Mouse (Mus musculus) ovary, postnatal 10 days (tissue): ENCODE results near the gene Zfc3h1.

Experiments
- DNase-seq: peaks from one replicate; pipeline ENCODE4 v3.0.0; 2022; ENCODE audit warnings: low spot score

Zfc3h1 gene

DNA sequence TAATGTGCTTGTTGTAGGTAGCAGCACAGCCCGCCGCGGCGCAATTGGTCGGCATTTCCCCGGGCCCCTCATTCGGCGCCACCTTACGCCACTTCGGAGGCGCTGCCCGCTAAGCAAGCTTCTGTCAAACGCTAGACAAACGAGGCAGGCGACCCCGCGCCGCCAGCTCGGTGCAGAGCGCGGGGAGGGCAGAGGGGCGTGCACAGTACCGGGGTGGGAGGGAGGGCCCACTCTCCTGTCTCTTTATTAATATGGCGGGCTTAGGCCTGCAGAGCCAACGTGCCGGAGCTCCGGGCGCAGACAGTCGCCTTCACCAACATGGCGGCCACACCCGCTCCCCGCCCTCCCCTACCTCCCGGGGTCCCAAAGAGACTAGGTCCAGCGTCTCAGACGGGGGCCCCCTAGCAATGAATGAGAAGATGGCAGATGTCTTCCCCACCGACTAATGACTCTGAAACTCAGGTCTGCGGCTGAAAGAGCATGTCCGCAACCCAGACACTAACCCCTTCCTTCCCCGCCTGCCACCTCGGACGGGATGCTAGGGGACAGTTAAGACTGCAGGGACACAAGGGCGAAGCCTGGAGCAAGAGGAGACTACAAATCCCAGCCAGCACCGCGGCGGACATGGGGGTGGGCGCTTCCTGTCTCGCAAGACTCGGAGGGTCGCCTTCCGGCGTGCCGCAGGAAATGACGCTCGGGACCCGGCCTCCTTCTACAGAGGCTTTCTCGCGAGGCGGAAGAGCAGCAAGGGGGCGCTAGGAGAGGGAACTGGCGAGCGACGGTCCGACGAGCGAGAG, at the start of gene Zfc3h1, which contains the start of gene Thap2:
TSS of gene Zfc3h1 (plus strand) at position 739 of the 797 bp plus-strand sequence.
TSS of gene Thap2 (minus strand) at position 223 of the 797 bp plus-strand sequence.
- peak; percentile 91 for DNase-seq

DNA sequence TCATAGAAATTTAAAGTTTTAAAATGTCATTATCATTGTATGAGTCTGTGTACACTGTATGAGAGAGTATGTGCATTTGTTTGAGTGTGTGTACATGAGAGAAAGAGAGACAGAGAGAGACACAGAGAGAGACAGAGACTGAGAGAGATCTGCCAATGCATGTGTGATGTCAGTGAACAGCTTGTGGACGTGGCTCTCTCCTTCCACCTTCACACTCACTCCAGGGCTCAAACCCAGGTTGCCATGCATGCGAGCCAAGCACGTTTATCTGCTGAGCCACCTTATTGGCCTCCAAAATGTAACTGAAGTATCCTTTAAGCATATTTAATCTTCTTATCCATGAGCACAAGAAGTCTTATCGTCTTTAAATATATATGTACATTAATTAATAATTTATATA, 47.9 kb upstream of the Zfc3h1 start:
- no peak for DNase-seq

DNA sequence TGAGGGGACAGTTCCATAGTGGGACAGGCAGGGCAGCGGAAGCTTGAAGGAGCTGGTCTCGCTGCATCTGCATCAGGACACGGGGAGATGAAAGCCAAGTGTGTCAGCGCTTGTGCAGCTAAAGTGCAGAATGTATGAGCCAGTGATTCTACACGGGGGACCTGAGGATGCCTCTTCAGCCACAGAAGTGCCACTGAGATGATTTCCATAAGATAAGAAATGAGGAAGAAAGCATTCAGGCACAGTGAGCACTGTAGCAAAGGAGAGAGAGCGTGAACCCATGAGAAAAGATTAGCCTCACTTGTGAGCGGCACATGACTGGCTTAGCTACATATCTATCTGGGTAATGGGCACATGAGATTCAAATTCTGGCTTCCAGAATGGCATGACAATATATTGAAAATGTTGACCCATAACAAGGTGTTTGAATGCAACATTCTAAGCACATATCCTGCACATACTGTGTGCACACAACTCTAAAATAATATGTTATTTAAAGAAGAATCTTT, 44.9 kb upstream of the Zfc3h1 start:
- DNase-seq: no peak

DNA sequence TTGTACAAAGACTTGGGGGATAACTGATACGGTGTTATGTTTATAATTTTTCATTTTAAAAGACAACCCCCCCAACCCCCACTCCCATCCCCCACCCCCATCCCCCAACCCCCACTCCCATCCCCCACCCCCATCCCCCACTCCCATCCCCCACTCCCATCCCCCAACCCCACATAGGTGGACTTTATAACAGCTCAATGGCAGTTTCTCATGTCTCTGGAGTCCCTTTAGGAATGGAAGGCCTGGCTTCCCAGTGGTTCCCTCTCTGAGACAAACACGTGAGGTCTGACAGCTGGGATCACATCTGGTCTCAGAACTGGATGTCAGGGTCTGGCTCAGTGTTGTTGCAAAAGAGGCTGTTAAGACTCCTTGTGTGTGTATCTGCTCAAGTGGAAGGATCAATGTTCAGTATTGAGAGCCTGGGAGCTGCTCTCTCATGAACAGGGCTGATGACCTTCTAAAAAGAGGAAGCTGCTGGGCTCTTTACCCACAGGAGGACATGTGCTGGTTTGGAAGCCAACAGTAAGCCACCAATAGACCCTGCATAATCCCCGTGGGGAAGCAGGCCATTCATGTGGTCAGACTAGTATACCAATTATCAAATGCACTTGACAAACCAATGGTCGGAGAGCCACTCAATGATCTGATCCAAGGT, 41.9 kb upstream of the Zfc3h1 start:
- no peak for DNase-seq

DNA sequence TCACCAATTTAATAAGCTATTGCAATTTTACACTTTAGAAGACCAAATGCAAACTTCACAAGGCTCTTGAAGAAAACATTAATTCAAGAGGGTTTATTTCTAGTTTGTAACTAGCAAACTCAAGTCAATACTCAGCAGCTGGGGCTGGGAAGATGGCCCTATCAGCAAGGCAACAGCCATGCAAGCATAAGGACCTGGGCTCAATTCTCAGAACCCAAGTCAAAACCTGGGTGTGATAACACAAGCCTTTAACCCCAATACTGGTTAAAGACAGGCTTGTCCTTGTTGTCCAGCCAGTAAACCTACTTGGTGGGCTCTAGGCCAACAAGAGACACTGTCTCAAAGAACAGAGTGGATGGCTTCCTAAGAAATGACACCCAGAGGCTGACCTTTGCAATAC, 38.3 kb upstream of the Zfc3h1 start:
- no peak for DNase-seq

DNA sequence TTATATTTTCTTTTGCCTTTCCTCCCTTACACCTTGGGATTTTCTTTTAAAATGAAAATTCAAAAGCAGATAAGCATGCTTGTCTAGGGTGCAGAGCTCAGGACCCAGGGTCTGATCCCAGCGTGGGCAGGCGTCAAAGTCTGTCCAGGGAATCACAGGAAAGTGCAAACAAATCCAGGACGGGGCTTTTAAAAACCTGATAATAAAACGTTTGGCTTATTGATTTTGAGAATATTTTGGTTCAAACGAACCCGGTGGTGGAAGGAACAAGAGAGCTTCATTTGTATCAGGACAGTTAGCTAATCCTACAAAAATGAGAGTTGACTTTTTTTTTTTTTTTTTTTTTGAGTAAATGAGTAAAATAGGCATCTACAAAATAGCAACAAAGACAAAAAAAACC, 36.6 kb upstream of the Zfc3h1 start:
- no peak for DNase-seq

DNA sequence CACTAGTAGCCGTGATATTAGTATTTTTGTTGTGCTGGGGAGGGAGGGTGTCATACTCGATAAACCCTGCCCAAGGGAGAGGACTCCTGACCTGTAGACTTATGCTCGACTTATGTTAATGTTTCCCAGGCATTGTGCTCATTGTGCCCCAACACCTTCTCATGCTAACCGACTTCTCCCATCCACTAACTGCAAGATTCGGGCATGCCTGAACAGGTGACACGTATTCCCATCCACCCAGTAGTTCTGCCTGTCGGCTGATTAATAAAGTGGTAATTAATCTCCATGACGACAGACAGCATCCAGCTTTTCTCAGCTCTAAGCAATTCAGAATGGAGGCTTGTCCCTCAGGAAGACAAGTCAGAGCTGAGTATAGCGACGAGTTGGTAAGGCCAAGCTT, 35.7 kb upstream of the Zfc3h1 start:
- no peak for DNase-seq

DNA sequence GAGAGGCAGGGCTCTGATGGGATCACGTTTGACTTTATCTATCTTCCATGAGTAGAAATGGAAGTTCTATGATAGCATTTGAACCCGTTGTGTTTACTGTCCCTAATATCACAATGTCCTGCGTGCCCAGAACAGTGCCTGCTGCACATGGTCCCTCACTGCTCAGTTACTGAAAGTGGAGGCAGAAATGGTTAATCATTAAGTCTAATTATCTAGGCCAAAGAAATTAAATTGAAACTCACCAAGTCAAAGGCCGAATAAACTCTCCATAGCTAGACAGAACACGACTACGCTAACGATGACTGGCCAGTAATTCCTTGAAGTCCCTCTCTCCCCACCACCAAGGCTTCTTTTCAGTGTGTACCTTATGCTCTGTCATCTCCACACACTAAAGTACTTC, 35.2 kb upstream of the Zfc3h1 start:
- no peak for DNase-seq

DNA sequence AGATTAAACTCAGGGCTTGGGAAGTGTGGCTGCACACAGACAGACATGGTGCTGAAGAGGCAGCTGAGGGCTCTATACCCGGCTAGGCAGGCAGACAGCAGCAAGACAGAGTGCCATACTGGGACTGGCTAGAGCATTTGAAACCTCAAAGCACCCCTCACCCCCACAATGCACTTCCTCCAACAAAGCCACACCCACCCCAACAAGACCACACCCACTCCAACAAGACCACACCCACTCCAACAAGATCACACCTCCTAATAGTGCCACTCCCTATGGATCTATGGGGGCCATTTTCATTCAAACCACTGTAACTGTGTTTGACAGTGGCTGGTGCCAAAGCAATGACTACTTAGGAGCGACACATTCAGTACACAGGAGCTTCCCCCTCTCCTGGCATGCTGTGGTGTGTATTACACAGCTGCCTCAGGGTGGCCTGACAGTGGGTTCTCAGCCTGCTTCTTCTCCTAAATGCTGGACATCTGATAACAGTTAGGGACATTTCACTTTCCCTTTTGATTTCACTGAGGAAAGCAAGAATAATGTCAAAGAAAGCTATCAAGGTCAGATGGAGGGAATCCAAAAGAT, 33.9 kb upstream of the Zfc3h1 start:
- no peak for DNase-seq

DNA sequence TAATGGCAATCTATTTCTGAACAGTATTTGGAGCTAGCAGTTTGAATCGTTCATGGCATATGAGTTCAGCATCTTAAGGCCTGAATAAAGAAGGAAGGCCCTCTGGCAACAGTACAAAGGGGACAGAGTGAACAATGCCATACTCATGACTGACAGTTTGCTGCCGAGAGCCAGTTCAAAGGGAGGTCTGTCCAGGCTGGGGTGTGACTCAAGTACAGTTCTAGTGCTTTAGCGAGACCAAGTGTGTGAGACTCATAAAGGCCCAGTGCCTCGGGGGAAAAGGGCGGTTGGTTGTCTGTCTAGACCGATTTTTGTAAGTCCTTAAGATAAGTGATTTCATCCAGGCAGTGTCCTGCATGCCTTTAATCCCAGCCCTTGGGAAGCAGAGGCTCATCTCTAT, 30.2 kb upstream of the Zfc3h1 start:
- DNase-seq: no peak

DNA sequence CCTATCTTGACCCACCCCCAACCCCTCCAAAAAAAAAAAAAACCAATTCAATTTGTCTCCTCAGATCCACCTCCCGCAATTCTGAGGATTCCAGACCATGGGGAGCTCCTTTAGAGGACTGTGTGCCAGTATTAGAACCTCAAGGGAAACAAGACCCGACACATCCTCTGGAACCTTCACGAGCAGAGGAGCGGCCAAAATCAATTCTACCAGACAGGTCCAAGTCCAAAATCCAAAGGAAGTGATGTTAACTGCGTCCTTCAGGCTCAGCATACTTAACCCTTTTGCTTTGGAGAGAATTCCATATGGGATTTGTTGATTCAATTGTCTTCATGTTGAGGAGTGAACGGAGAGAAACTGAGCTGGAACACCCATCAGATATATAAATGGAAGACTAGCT, 29.7 kb upstream of the Zfc3h1 start:
- DNase-seq: no peak

DNA sequence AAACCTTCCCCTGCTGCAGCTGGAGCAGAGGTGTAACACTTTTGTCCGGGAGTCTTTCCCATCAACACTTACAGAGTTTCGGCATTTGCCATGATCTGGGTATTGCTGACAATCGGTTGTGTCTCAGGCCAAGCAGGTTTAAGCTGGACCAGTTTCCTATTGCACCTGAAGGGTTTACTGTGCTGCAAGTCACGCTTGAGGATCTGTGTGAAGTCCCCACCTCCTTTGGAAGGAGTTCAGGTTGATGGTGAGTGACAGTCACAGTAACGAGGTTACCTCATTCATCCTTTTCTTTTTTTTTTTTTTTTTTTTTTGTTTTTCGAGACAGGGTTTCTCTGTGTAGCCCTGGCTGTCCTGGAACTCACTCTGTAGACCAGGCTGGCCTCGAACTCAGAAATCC, 28.7 kb upstream of the Zfc3h1 start:
- DNase-seq: no peak

DNA sequence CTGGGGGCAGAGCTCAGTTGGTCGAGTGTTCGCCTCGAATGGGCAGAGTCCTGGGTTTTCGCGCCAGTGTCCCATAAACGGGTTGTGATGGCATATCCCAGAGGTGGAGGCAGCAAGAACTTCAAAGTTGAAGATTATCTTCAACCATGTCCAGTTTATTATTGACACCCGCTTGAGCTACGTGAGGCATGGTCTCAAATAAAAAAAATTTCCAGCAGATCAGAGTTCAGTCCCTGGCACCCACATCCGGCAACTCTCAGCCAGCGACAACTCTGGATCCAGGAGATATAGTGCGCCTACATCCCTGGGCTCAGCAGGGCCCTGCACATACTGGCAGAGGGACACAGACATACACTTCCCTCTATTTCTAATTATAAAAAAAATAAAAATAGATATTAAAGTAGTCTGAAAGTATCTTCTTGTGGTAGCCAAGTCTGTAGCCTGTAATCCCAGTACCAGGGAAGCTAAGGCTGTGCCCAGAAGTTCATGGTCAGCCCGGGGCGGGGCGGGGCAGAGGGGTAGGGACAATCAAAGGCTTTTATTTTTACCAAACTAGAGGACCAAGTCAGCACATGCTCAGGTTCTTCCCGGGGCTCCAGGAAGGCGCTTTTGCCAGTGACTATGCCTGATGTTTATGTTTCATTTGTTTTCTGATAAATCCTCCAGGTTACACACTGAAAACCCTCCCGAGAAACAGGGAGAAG, 26.4 kb upstream of the Zfc3h1 start:
- DNase-seq: no peak

DNA sequence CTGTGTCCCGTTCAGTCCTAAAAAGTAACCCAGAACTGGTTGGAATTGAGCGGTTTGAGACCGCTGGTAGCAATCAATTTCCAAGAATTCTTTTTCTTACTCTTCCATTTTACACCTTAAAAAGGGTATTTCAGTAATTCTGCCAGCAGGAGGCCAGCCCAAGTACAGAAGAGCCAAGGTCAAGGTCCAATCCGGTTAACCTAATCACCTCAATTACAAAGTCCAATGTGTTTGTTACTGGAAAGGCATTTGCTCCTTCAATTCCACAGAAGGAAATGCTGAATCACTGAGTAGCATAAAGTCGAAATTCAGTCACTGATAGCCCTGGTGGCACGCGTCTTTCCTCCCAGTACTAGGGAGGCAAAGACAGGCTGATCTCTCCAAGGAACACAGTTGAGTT, 25.7 kb upstream of the Zfc3h1 start:
- no peak for DNase-seq

DNA sequence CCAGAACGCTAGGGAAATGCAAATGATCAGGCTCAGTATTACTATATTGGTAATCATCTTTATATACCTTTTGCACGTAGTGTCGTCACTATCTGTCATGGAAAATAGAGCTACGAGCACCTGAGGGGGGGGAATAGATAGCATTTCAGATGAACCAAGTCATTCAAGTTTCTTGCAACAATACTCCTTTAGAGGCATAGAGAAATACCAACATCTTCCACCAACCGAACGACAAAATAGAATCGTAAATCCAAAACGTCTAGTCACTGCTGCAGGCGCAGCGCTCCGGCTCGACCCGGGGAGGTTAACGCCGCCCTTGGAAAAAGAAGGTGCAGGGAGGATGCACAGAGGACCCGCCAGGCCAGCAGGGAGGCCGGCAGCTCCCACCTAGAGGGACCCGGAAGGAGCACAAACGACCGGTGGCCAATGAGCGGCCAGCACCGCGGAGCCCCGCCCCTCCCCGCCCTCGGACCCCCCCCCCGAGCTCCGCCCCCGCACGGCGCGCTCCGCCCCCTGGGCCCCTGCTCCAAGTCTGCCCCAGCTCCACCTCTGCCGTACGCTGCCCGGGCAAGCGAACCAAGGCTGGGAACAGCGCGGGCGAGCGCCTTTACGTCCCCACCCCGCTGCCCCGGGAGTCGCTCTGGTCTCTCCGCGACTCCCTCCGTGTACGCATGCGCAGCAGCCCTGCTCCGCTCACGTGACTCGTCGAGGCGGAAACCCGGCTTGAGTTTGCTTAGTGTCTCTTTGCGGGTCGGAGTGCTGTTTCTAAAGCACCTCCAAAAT, 22.7 kb upstream of the Zfc3h1 start, which contains the start of gene Tmem19:
TSS of gene Tmem19 (minus strand) at position 662 of the 783 bp plus-strand sequence.
- DNase-seq: peak; percentile 94

DNA sequence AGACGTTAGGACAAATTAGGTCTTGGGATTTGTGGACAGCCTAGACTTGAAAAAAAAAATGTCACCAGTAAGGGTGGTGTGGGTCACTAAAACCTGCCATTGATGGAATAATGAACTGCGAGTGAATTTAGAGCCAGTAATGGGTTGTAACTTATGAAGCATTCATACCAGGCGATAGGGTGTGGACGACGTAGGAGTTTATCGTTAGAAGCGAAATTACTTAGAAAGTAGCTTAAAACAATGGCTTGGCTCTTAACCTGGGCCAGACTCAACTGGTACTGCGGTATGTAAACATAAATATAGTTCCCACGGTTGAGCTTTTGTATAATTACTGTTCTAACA, 22.2 kb upstream of the Zfc3h1 start:
- DNase-seq: no peak

DNA sequence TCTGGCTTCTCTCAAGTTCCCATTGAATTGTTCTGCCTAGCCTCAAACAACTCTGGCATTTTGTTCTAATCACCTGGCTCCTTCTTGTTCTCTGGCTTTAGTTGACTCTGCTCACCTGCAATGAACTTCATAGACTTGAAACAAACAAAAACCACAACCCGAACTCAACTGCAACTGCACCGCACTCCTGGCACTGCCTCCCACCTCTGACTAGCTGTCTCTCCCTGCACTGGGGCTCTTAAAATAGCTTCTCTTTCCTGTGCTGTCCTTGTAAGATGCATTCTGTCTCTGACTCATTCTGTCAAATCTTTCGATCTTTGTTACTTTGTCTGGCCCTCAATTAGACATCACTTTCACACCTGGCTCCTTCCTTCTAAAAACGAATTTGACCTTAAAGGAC, 21.6 kb upstream of the Zfc3h1 start:
- no peak for DNase-seq

DNA sequence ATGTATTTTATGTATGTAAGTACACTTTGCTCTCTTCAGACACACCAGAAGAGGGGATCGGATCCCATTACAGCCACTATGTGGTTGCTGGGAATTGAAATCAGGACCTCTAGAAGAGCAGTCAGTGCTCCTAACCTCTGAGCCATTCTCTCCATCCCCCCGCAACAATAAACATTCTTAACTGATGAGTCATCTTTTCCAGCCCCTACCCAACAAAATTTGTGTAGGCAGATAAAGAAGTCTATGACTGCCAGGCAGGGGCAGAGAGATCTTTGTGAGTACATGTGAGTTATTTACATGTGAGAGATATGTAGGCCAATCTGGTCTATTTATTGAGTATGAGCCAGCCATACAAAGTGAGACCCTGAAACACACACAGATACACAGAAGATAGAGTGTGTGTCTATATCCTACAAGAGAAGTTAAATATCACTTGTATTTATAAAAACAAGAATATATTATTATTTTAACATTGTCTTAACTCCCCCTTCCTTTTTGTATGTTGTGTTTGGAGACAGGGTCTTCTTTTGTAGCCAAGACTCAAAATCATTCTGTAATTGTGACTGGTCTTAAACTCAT, 3.2 kb upstream of the Zfc3h1 start:
- no peak for DNase-seq

DNA sequence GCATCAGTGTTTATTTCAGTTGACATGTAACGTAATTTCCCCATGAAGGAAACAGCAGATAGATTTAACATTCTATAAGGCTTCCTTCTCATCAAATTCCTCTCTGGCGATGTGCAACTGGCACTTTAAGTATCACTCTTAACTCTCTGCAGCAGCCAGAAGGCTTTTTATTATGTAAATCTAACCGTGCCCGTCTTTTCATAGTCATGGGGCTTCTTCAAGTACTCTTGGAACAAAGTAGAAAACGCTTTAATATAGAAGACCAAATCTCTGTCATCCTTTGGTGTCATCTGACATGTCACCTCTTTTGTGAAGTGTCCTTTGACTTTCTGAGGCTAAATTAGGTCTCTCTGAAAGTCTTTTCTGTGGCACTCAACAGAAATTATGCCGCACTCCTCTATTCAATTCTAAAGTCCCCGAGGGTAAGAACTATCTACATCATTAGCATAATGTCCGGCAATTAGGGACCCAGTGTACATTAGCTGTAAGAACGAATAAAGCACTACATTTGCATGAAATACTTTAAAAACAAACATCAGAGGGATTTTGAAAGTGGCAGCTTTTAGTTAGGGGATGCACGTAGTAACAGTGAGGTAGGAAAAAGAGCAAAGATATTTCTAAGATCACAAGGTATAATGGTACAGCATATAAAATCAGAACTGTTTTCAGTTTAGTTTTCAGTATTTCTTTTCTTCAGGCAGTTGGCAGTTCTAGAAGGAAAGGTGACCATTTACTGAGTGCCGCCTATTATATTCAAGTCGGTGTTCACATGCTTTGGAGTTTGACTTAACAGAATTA, 1.7 kb upstream of the Zfc3h1 start:
- DNase-seq: no peak

DNA sequence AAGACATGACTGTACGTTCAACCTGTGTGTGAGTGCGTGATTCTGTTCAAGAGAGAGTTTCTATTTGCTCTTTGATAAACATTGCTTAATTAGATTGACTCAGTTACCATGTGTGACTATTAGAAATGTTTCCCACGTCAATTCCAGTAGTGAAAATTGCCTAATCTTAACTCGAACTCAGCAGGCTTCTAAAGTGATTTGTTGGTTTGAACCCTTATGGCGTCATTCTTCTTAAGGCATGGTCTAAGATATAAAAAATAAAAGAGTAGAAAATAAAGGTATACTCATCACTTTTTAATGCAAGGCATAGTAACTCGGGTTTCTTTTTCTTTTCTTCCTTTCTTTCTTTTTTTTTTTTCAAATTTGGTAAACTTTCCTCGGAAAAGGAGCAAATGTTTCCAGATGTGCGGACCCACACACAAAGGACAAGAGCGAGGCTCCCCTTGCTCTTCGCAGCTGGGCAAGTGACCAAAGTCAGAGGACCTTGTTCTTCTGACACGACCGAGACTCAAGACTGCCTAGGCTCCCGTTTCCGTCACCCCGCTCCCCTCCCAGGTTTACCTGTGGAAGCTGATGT, 1.0 kb upstream of the Zfc3h1 start:
- no peak for DNase-seq
